Mouse (Mus musculus) liver, embryonic 16.5 days (tissue): ENCODE results near the gene Cga. TPM values are rescaled to one million over a fixed set of nuclear protein-coding genes. Genes with fewer than 3 reads are reported as not detected.

ENCODE experiments used
- ATAC-seq: fragments of 200-750 bp; cut with Nextera tagmentation; 2 replicates; pipeline ENCODE4 v1.8.0; 2017; ENCODE audit warnings: low read depth, mild to moderate bottlenecking, moderate number of reproducible peaks, moderate library complexity
- H3K27ac ChIP-seq: fragments of 300-500 bp; sonication (generic); 2 replicates; pipeline ENCODE4 v1.5.1; 2014; ENCODE audit warnings: mild to moderate bottlenecking, low read length
- H3K27me3 ChIP-seq: fragments of 300-500 bp; sonication (generic); 2 replicates; pipeline ENCODE4 v1.6.1; 2014; ENCODE audit warnings: low read depth, low read length, mixed read lengths; ENCODE audit not compliant: control insufficient read depth, insufficient read depth
- H3K36me3 ChIP-seq: fragments of 300-500 bp; sonication (generic); 2 replicates; pipeline ENCODE4 v1.6.1; 2014; ENCODE audit warnings: mild to moderate bottlenecking; ENCODE audit not compliant: control insufficient read depth, insufficient read depth
- H3K4me1 ChIP-seq: fragments of 300-500 bp; sonication (generic); 2 replicates; pipeline ENCODE4 v1.6.1; 2014; ENCODE audit warnings: low read depth, low read length, mixed read lengths; ENCODE audit not compliant: control insufficient read depth
- H3K4me2 ChIP-seq: fragments of 300-500 bp; sonication (generic); 2 replicates; pipeline ENCODE4 v1.6.1; 2014; ENCODE audit warnings: low read depth, low read length, mixed read lengths
- H3K4me3 ChIP-seq: fragments of 300-500 bp; sonication (generic); 2 replicates; pipeline ENCODE4 v1.5.1; 2014; ENCODE audit warnings: low read depth, mild to moderate bottlenecking, low read length
- H3K9ac ChIP-seq: fragments of 300-500 bp; sonication (generic); 2 replicates; pipeline ENCODE4 v1.6.1; 2014; ENCODE audit warnings: low read depth, low read length
- H3K9me3 ChIP-seq: fragments of 300-500 bp; sonication (generic); replicated peaks from 2 replicates; pipeline ENCODE4 v1.6.1; 2016; ENCODE audit warnings: low read length; ENCODE audit not compliant: control insufficient read depth
- WGBS: fragments of 180-500 bp; shearing (Covaris S2); extraction: QIAGEN DNeasy Blood & Tissue Kit; methylation state at CpG from one replicate; pipeline ENCODE4 v1.1.7; 2014; ENCODE audit not compliant: insufficient replicate concordance; 5-methylcytosine and 5-hydroxymethylcytosine counted together
- polyA plus RNA-seq: library from polyadenylated mRNA; unstranded; fragments of >200 nt; fragmentation: Nextera tagmentation; extraction: Ambion mirVana; gene quantifications from 2 replicates; pipeline ENCODE4 v1.2.1, GENCODE M21; 2015

The Cga gene
- polyA plus RNA-seq, 1 experiment from 2014 or later = not detected

GRCm38 (mm10) chr4:34869813-34870212 is 23.8 kb upstream of the Cga start:
- Histone ChIP-seq H3K4me3 (no peak overlapping the region), H3K9ac (no peak overlapping the region), H3K27ac (no peak overlapping the region), H3K4me1 (peaks cover 7% of the 10 kb centered on the region), H3K36me3 (no peaks in the 10 kb centered on the region), H3K9me3 (no peaks in the 10 kb centered on the region), H3K27me3 (no peaks in the 10 kb centered on the region), H3K4me2 (no peak overlapping the region)
- ATAC-seq = no peak
- 51% methylated on average over 3 of the region's 3 CpGs for WGBS

- Histone ChIP-seq H3K4me1 (peaks cover 3% of the 10 kb centered on the region), H3K9me3 (no peaks in the 10 kb centered on the region), H3K36me3 (no peaks in the 10 kb centered on the region), H3K4me3 (no peak overlapping the region), H3K9ac (no peak overlapping the region), H3K27ac (no peak overlapping the region), H3K27me3 (no peaks in the 10 kb centered on the region), H3K4me2 (no peak overlapping the region)
- 81% methylated on average over 4 of the region's 4 CpGs for WGBS
- no peak for ATAC-seq
Observed at GRCm38 (mm10) chr4:34872896-34873495, 20.6 kb upstream of the Cga start.

GRCm38 (mm10) chr4:34874234-34874633 is 19.3 kb upstream of the Cga start:
- no peak overlapping the region for H3K9ac ChIP-seq
- H3K9me3 ChIP-seq = no peaks in the 10 kb centered on the region
- H3K4me2 ChIP-seq = no peak overlapping the region
- no peak overlapping the region for H3K4me3 ChIP-seq
- H3K36me3 ChIP-seq = no peaks in the 10 kb centered on the region
- ATAC-seq = no peak
- no peaks in the 10 kb centered on the region for H3K27me3 ChIP-seq
- no peak overlapping the region for H3K27ac ChIP-seq
- no peaks in the 10 kb centered on the region; the same call in none of the 2 replicates for H3K4me1 ChIP-seq
- WGBS = 57% methylated on average over 1 of the region's 1 CpGs

GRCm38 (mm10) chr4:34880921-34881650 is 12.5 kb upstream of the Cga start:
- 73% methylated on average over 10 of the region's 10 CpGs for WGBS
- H3K4me1 ChIP-seq = peaks cover 15% of the 10 kb centered on the region
- H3K4me3 ChIP-seq = peak overlapping the region; percentile 5; the same call in 1 of the 2 replicates
- H3K9me3 ChIP-seq = no peaks in the 10 kb centered on the region
- H3K4me2 ChIP-seq = peak overlapping the region; percentile 95
- ATAC-seq = no peak
- H3K27me3 ChIP-seq = no peaks in the 10 kb centered on the region
- H3K27ac ChIP-seq = no peak overlapping the region
- H3K9ac ChIP-seq = no peak overlapping the region
- H3K36me3 ChIP-seq = no peaks in the 10 kb centered on the region

- Histone ChIP-seq H3K4me1 (peaks cover 15% of the 10 kb centered on the region), H3K4me2 (peak overlapping the region; percentile 95), H3K9me3 (no peaks in the 10 kb centered on the region), H3K36me3 (no peaks in the 10 kb centered on the region), H3K4me3 (peak overlapping the region; percentile 95), H3K9ac (peak overlapping the region; percentile 89), H3K27me3 (no peaks in the 10 kb centered on the region), H3K27ac (no peak overlapping the region)
- ATAC-seq = no peak
- 18% methylated on average over 4 of the region's 4 CpGs for WGBS
Observed at GRCm38 (mm10) chr4:34881851-34882250, 11.7 kb upstream of the Cga start.

GRCm38 (mm10) chr4:34882291-34882769 is 11.2 kb upstream of the Cga start:
- H3K4me3 ChIP-seq = peak overlapping the region; percentile 95
- H3K27ac ChIP-seq = peak overlapping the region; percentile 94
- H3K27me3 ChIP-seq = no peaks in the 10 kb centered on the region
- H3K36me3 ChIP-seq = no peaks in the 10 kb centered on the region
- ATAC-seq = peak; percentile 66
- H3K4me1 ChIP-seq = peaks cover 15% of the 10 kb centered on the region
- no peaks in the 10 kb centered on the region for H3K9me3 ChIP-seq
- peak overlapping the region; percentile 89 for H3K9ac ChIP-seq
- WGBS = under 1% methylated on average over 57 of the region's 58 CpGs
- H3K4me2 ChIP-seq = peak overlapping the region; percentile 95

GRCm38 (mm10) chr4:34882818-34883217 is 10.8 kb upstream of the Cga start, which contains the start of gene Zfp292:
Zfp292 (minus strand) TSS chr4:34882960.
- ATAC-seq = peak; percentile 86
- WGBS = 0% methylated on average over 41 of the region's 44 CpGs

GRCm38 (mm10) chr4:34883366-34884029 is 10.1 kb upstream of the Cga start:
- Histone ChIP-seq H3K9me3 (no peaks in the 10 kb centered on the region), H3K27me3 (peaks cover under 1% of the 10 kb centered on the region; the same call in 1 of the 2 replicates), H3K4me2 (peak overlapping the region; percentile 95), H3K4me3 (peak overlapping the region; percentile 95), H3K9ac (peak overlapping the region; percentile 89), H3K4me1 (peaks cover 19% of the 10 kb centered on the region), H3K36me3 (no peaks in the 10 kb centered on the region), H3K27ac (peak overlapping the region; percentile 94)
- ATAC-seq = no peak
- WGBS = 46% methylated on average over 16 of the region's 16 CpGs

More at GRCm38 (mm10) chr4:34882818-34883217, 10.8 kb upstream of the Cga start, which contains the start of gene Zfp292:
- Histone ChIP-seq H3K4me2 (peak within 1 kb of the TSS; percentile 95), H3K4me1 (peaks cover 19% of the 10 kb centered on the region), H3K27me3 (no peaks in the 10 kb centered on the region), H3K9ac (peak within 1 kb of the TSS; percentile 89), H3K36me3 (no peaks in the 10 kb centered on the region), H3K27ac (peak within 1 kb of the TSS; percentile 94), H3K9me3 (no peaks in the 10 kb centered on the region), H3K4me3 (peak within 1 kb of the TSS; percentile 95)
